Mouse (Mus musculus): ENCODE data around the gene Lyplal1. TPM values are rescaled to one million over a fixed set of nuclear protein-coding genes. Genes with fewer than 3 reads are reported as not detected.

Gene Lyplal1
- polyA plus RNA-seq, 1 experiment, result not detected

DNA sequence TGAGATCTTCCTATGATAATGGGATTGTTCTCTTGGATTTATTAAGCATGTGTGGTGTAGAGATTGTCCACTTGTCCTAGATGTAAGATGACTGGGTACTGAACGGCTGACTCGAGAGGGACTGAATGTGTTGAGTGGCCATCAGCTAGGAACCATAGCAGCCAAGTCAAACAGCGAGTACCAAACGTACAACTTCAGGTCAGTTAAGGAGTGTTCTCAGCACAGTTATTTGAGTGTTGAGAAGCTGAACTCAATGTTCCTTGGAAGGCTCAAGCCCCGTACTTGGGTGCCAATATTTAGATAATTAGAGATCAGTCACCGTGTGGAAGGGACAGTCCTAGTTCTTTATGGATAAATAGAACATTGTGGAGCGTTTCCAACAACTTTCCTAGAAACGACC lies 11.8 kb upstream of the Lyplal1 start:
- Histone ChIP-seq H3K4me3 (ENCODE audit: insufficient read depth, low read depth, low read length) (no peak overlapping the region), H3K27ac (ENCODE audit: insufficient read depth, low read depth, low read length) (no peak overlapping the region), H3K4me1 (ENCODE audit: control insufficient read depth, insufficient read depth, low read length) (no peaks in the 10 kb centered on the region)
- WGBS, result 85% methylated on average over 8 of the region's 8 CpGs
- no peak for TF ChIP-seq CTCF (IDR thresholded peaks at IDR 0.05; ENCODE audit: insufficient read depth, low read depth, low read length)
- TF ChIP-seq POLR2A (IDR thresholded peaks at IDR 0.05; ENCODE audit: insufficient read depth, low read depth, low read length), result no peak

GRCm38 (mm10) chr1:186126313-186126862 lies 9.3 kb upstream of the Lyplal1 start:
- TF ChIP-seq POLR2A (IDR thresholded peaks at IDR 0.05; ENCODE audit: insufficient read depth, low read depth, low read length) (no peak), CTCF (IDR thresholded peaks at IDR 0.05; ENCODE audit: insufficient read depth, low read depth, low read length) (no peak)
- H3K27ac ChIP-seq (ENCODE audit: insufficient read depth, low read depth, low read length), result no peak overlapping the region
- WGBS, result 86% methylated on average over 6 of the region's 6 CpGs
- no peak overlapping the region for H3K4me3 ChIP-seq (ENCODE audit: insufficient read depth, low read depth, low read length)
- H3K4me1 ChIP-seq (ENCODE audit: control insufficient read depth, insufficient read depth, low read length), result no peaks in the 10 kb centered on the region

DNA sequence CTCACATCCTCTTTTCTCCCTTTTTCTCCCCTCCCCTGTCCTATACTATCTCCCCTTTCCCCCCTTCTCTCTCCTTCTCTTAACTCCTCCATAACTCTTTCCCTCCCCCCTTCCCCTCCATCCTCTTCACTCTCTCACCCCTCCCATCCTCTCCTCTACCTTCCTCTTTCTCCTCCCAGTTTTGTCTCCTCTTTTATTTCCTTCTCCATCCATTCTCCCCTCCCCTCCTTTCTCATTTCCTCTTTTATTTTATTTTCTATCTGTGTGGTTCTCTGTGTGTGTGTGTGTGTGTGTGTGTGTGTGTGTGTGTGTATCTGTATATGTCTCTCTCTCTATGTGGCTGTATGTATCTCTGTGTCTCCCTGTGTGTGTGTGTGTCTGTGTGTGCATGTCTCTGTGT lies 6.6 kb upstream of the Lyplal1 start:
- no peak overlapping the region for H3K27ac ChIP-seq (ENCODE audit: insufficient read depth, low read depth, low read length)
- TF ChIP-seq POLR2A (IDR thresholded peaks at IDR 0.05; ENCODE audit: insufficient read depth, low read depth, low read length) (no peak), CTCF (IDR thresholded peaks at IDR 0.05; ENCODE audit: insufficient read depth, low read depth, low read length) (no peak)
- no peak overlapping the region for H3K4me3 ChIP-seq (ENCODE audit: insufficient read depth, low read depth, low read length)
- no peaks in the 10 kb centered on the region for H3K4me1 ChIP-seq (ENCODE audit: control insufficient read depth, insufficient read depth, low read length)

GRCm38 (mm10) chr1:186119856-186120255 lies 2.7 kb upstream of the Lyplal1 start:
- Histone ChIP-seq H3K4me1 (ENCODE audit: control insufficient read depth, insufficient read depth, low read length) (no peaks in the 10 kb centered on the region), H3K4me3 (ENCODE audit: insufficient read depth, low read depth, low read length) (no peak overlapping the region), H3K27ac (ENCODE audit: insufficient read depth, low read depth, low read length) (no peak overlapping the region)
- TF ChIP-seq CTCF (IDR thresholded peaks at IDR 0.05; ENCODE audit: insufficient read depth, low read depth, low read length), result no peak
- TF ChIP-seq POLR2A (IDR thresholded peaks at IDR 0.05; ENCODE audit: insufficient read depth, low read depth, low read length), result no peak
- WGBS, result 65% methylated on average over 5 of the region's 5 CpGs

GRCm38 (mm10) chr1:186116086-186116600 lies 967 bp downstream of the Lyplal1 start:
- H3K4me3 ChIP-seq (ENCODE audit: insufficient read depth, low read depth, low read length), result no peak overlapping the region
- H3K27ac ChIP-seq (ENCODE audit: insufficient read depth, low read depth, low read length), result no peak overlapping the region
- WGBS, result 49% methylated on average over 7 of the region's 7 CpGs
- H3K4me1 ChIP-seq (ENCODE audit: control insufficient read depth, insufficient read depth, low read length), result no peaks in the 10 kb centered on the region
- TF ChIP-seq CTCF (IDR thresholded peaks at IDR 0.05; ENCODE audit: insufficient read depth, low read depth, low read length) (no peak), POLR2A (IDR thresholded peaks at IDR 0.05; ENCODE audit: insufficient read depth, low read depth, low read length) (no peak)

GRCm38 (mm10) chr1:186102313-186102712 lies 14.8 kb downstream of the Lyplal1 start:
- 86% methylated on average over 8 of the region's 8 CpGs for WGBS
- TF ChIP-seq CTCF (IDR thresholded peaks at IDR 0.05; ENCODE audit: insufficient read depth, low read depth, low read length), result no peak
- no peak for TF ChIP-seq POLR2A (IDR thresholded peaks at IDR 0.05; ENCODE audit: insufficient read depth, low read depth, low read length)
- H3K4me1 ChIP-seq (ENCODE audit: control insufficient read depth, insufficient read depth, low read length), result no peaks in the 10 kb centered on the region

GRCm38 (mm10) chr1:186066266-186066897 lies 50.7 kb downstream of the Lyplal1 start:
- WGBS, result 93% methylated on average over 2 of the region's 2 CpGs
- no peak for TF ChIP-seq CTCF (IDR thresholded peaks at IDR 0.05; ENCODE audit: insufficient read depth, low read depth, low read length)
- no peak for TF ChIP-seq POLR2A (IDR thresholded peaks at IDR 0.05; ENCODE audit: insufficient read depth, low read depth, low read length)
- no peak overlapping the region for H3K4me3 ChIP-seq (ENCODE audit: insufficient read depth, low read depth, low read length)
- H3K4me1 ChIP-seq (ENCODE audit: control insufficient read depth, insufficient read depth, low read length), result no peaks in the 10 kb centered on the region
- H3K27ac ChIP-seq (ENCODE audit: insufficient read depth, low read depth, low read length), result no peak overlapping the region

More at GRCm38 (mm10) chr1:186102313-186102712, 14.8 kb downstream of the Lyplal1 start:
- H3K27ac ChIP-seq (ENCODE audit: insufficient read depth, low read depth, low read length), result no peak overlapping the region
- no peak overlapping the region for H3K4me3 ChIP-seq (ENCODE audit: insufficient read depth, low read depth, low read length)

GRCm38 (mm10) chr1:186060041-186060440 lies 57.1 kb downstream of the Lyplal1 start:
- Histone ChIP-seq H3K4me3 (ENCODE audit: insufficient read depth, low read depth, low read length) (no peak overlapping the region), H3K4me1 (ENCODE audit: control insufficient read depth, insufficient read depth, low read length) (no peaks in the 10 kb centered on the region), H3K27ac (ENCODE audit: insufficient read depth, low read depth, low read length) (no peak overlapping the region)
- TF ChIP-seq CTCF (IDR thresholded peaks at IDR 0.05; ENCODE audit: insufficient read depth, low read depth, low read length) (no peak), POLR2A (IDR thresholded peaks at IDR 0.05; ENCODE audit: insufficient read depth, low read depth, low read length) (no peak)
- 55% methylated on average over 2 of the region's 2 CpGs for WGBS

GRCm38 (mm10) chr1:186054227-186054626 lies 62.9 kb downstream of the Lyplal1 start:
- Histone ChIP-seq H3K4me1 (ENCODE audit: control insufficient read depth, insufficient read depth, low read length) (no peaks in the 10 kb centered on the region), H3K4me3 (ENCODE audit: insufficient read depth, low read depth, low read length) (no peak overlapping the region), H3K27ac (ENCODE audit: insufficient read depth, low read depth, low read length) (no peak overlapping the region)
- TF ChIP-seq POLR2A (IDR thresholded peaks at IDR 0.05; ENCODE audit: insufficient read depth, low read depth, low read length) (no peak), CTCF (IDR thresholded peaks at IDR 0.05; ENCODE audit: insufficient read depth, low read depth, low read length) (no peak)
- whole genome bisulfite sequencing, result 94% methylated on average over 7 of the region's 7 CpGs
